Mouse (Mus musculus) fat pad, adult 2 months (tissue): ENCODE measurements around the gene Carmil1.

ENCODE experiments used
- DNase-seq: peaks from one replicate; pipeline ENCODE4 v3.0.0-alpha.2; 2011; ENCODE audit warnings: low read depth, low spot score; ENCODE audit errors: extremely low read depth

The Carmil1 gene

GRCm38 (mm10) chr13:24050330-24050729 is 230.3 kb downstream of the Carmil1 start:
- no peak for DNase-seq

- DNase-seq: no peak
Observed at GRCm38 (mm10) chr13:24049267-24050034, 231.1 kb downstream of the Carmil1 start.

GRCm38 (mm10) chr13:24048611-24049010 is 232.0 kb downstream of the Carmil1 start:
- DNase-seq: no peak

GRCm38 (mm10) chr13:24045271-24045670 is 235.3 kb downstream of the Carmil1 start:
- DNase-seq: no peak

GRCm38 (mm10) chr13:24040221-24040620 is 240.4 kb downstream of the Carmil1 start:
- no peak for DNase-seq

GRCm38 (mm10) chr13:24037502-24037901 is 243.1 kb downstream of the Carmil1 start:
- DNase-seq: no peak

- DNase-seq: no peak
Observed at GRCm38 (mm10) chr13:24036150-24036549, 244.4 kb downstream of the Carmil1 start.

- DNase-seq: no peak
Observed at GRCm38 (mm10) chr13:24027191-24028170, 253.1 kb downstream of the Carmil1 start.

GRCm38 (mm10) chr13:24018515-24018914 is 262.1 kb downstream of the Carmil1 start:
- no peak for DNase-seq

GRCm38 (mm10) chr13:24005528-24005927 is 275.1 kb downstream of the Carmil1 start:
- DNase-seq: no peak

GRCm38 (mm10) chr13:24001797-24002196 is 278.8 kb downstream of the Carmil1 start:
- no peak for DNase-seq

- DNase-seq: no peak
Observed at GRCm38 (mm10) chr13:24001081-24001480, 279.5 kb downstream of the Carmil1 start.

- DNase-seq: no peak
Observed at GRCm38 (mm10) chr13:23998826-23999225, 281.8 kb downstream of the Carmil1 start.

GRCm38 (mm10) chr13:23994756-23995155 is 285.8 kb downstream of the Carmil1 start:
- DNase-seq: no peak

- no peak for DNase-seq
Observed at GRCm38 (mm10) chr13:23994024-23994423, 286.6 kb downstream of the Carmil1 start.

- DNase-seq: no peak
Observed at GRCm38 (mm10) chr13:23990928-23991327, 289.7 kb downstream of the Carmil1 start, which contains the start of gene Scgn. Gene Scgn, minus strand, starts transcription at chr13:23991214.

GRCm38 (mm10) chr13:23990451-23990850 is 290.1 kb downstream of the Carmil1 start:
- DNase-seq: no peak

GRCm38 (mm10) chr13:23985130-23985529 is 295.5 kb downstream of the Carmil1 start:
- DNase-seq: no peak

- no peak for DNase-seq
Observed at GRCm38 (mm10) chr13:23972271-23972670, 308.3 kb downstream of the Carmil1 start.

- DNase-seq: no peak
Observed at GRCm38 (mm10) chr13:23971870-23972269, 308.7 kb downstream of the Carmil1 start.

GRCm38 (mm10) chr13:23964909-23965308 is 315.7 kb downstream of the Carmil1 start:
- DNase-seq: no peak
